Mouse (Mus musculus): ENCODE measurements around the gene Ap2b1.

The Ap2b1 gene

DNA sequence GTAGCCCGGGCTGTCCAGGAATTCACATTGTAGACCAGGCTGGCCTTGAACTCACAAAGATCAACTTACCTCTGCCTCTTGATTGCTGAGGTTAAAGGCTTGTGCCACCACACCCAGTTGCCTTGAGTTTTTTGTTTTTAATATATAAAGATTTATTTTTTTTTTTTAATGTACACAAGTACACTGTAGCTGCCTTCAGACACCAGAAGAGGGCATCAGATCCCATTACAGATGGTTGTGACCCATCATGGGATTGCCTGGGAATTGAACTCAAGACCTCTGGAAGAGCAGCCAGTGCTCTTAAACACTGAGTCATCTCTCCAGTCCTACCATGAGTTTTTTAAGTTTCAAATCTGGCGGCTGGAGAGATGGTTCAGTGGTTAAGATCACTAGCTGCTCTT is 2.6 kb downstream of the Ap2b1 start:
- peak; percentile 71 for DNase-seq (ENCODE audit: low read depth, low spot score)

DNA sequence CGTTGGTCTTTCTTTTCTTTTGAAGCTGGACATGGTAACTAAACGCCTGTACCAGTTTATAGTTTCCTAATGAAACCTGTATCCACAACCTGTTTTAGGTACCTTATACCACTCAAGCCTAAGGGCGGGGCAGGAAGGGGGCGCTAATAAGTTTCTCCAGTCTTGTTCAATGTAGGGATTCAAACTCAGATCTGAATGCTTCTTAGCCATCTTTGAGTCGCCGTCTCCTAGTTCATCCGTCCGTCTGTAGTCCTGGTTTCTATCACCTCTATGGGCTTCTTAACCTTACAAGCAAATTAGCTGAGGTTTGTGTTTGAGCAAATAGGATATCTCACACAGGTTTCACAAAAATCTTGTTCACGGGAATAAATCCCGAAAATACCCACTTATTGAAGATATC is 3.3 kb downstream of the Ap2b1 start:
- no peak for DNase-seq (ENCODE audit: low read depth, low spot score)

DNA sequence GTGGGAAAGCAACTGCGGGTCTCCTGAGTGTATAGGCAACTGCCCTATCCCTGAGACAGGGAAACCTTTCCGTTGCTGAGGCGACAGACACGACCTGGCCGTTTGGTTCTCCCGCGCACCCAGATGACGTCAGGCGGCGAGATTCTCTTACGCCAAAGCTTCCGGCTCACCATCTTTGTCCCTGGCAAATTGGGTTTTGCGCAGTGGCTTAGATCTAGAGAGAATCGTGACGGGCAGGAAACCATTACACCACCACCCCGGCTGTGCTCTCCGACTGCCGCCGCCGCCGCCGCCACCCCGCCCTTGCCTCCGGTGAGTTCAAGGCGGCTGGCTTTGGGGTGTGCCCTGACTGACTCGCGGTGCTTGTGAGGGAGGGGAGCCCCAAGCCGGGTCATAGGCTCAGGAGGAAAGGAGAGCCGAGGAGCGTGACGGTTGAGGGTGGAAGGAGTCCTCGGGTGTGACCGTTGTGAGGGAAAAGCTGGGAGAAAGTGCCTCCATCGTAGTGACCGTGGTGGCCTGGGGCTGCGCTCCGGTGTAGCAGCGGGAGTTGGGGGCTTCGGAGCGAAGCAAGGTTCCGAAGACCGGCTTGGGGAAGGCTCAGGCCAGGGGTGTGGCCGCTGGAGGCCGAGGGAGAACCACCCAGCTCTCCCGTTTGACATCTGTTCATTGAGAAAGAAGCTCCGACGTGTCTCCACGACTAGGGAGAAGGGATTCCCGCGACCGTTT is 3.9 kb downstream of the Ap2b1 start, which contains the start of gene Pex12:
TSS of gene Pex12 (minus strand) at position 61 of the 726 bp plus-strand sequence.
- peak; percentile 97 for DNase-seq (ENCODE audit: low read depth, low spot score)

- peak; percentile 29 for DNase-seq (ENCODE audit: low read depth, low spot score)
Observed at GRCm38 (mm10) chr11:83303751-83304150, 4.9 kb downstream of the Ap2b1 start.

DNA sequence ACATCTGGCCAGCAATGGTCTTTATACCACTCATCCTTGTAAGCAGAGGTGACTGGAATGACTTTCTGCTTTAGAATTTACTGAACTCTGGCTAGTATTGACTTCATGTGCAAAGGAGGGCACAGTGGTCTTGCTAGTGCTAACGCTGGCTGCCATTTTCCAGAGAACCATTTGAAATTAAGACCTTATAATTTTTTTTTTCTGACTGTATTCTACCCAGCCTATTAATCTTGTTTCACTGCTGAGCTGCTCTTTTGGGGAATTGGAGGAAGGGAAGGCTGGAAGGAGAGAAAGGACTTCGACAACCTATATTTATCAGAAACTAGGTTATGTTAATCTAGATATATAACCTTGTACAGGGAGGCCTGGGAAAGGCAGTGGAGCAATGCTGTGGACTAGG is 5.7 kb downstream of the Ap2b1 start:
- no peak for DNase-seq (ENCODE audit: low read depth, low spot score)

GRCm38 (mm10) chr11:83306700-83307253 is 8.0 kb downstream of the Ap2b1 start:
- DNase-seq (ENCODE audit: low read depth, low spot score), result no peak

GRCm38 (mm10) chr11:83312471-83312870 is 13.6 kb downstream of the Ap2b1 start:
- no peak for DNase-seq (ENCODE audit: low read depth, low spot score)

- no peak for DNase-seq (ENCODE audit: low read depth, low spot score)
Observed at GRCm38 (mm10) chr11:83319048-83319447, 20.2 kb downstream of the Ap2b1 start.

DNA sequence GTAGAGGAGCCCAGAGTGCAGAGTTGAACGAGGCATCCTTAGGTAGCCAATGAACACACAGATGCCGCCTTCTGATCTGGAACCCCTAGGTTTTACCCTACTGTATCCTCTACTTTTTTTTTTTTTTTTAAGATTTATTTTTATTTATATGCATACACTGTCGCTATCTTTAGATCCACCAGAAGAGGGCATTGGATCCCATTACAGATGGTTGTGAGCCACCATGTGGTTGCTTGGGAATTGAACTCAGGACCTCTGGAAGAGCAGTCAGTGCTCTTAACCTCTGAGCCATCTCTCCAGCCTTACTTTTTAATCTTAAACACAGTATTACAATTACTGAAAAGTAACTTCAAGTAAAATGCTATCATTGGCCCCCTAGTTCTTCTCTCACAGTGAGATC is 27.9 kb downstream of the Ap2b1 start:
- DNase-seq (ENCODE audit: low read depth, low spot score), result peak; percentile 31

DNA sequence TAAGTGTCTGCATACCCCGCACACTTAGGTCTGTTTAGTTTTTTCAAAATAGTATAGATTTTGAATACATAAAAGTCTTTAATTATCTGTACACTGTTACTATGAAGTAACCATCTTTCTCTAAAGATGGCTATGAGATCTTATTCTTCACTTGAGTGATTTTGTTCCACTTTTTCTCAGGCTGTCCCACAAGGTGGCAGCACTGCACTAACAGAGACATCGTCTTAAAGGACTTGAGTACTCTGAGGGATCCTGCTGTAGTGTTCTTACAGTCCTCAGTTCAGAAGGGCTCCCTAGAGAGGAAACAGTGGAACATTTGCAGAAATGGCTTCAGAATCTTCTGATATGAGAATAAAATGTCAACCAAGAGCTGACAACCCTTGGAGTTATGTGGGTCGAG is 28.6 kb downstream of the Ap2b1 start:
- peak; percentile 76 for DNase-seq (ENCODE audit: low read depth, low spot score)

DNA sequence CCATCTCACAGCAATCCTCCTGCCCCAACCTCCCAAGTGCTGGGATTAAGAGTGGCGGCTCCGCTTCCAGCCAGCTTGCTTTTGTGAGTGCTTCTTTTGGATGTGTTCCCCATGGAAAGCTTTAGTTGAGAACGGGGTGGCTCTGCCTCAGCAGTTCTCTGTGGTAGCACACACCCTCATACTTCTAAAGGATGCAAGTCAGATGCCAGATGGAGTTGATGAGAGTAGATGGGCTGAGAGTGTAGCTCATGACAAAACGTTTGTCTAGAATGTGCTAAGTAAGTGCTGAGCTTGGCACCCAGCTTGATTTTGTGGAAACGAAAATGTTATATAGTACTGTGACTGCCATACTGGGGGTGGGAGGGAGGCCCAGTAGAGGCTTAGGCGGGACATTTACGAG is 37.0 kb downstream of the Ap2b1 start:
- DNase-seq (ENCODE audit: low read depth, low spot score), result no peak

- no peak for DNase-seq (ENCODE audit: low read depth, low spot score)
Observed at GRCm38 (mm10) chr11:83339705-83340104, 40.9 kb downstream of the Ap2b1 start.

- DNase-seq (ENCODE audit: low read depth, low spot score), result no peak
Observed at GRCm38 (mm10) chr11:83341716-83342245, 43.0 kb downstream of the Ap2b1 start.

GRCm38 (mm10) chr11:83355428-83355827 is 56.6 kb downstream of the Ap2b1 start:
- no peak for DNase-seq (ENCODE audit: low read depth, low spot score)

DNA sequence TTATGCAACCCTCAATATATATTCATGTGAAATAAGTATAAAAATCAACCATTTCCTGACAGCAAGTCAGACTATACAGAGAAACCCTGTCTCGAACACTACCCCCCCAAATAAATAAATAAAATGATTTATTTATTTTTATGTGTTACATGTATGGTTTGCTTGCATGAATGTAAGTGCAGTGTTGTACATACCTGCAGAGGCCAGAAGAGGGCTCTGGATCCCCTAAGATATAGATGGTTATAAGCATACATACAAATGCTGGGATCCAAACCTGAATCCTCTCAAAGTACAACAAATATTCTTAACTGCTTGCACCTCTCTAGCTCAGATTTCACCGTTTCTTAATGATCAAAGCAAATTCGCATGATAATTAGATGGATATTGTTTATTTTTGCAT is 58.6 kb downstream of the Ap2b1 start:
- peak; percentile 63 for DNase-seq (ENCODE audit: low read depth, low spot score)

DNA sequence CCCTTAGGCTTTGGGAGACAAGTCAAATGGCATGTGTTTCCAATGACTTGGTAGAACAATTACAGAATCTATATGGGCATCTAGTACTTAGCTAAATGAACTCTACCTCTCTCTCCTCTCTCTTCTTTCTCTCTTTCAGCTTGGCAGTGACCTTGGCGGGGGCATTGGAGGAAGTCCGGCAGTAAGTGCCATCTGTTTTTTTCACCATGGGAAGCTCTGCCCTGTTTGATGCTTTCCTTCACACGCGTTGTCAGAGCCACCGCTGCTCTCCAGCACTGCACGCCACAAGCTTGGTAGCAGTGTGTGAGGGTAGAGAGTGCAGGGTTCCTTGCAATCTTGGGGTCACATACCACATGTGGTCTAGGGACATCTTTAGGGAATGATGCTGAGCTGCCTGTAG is 65.8 kb downstream of the Ap2b1 start:
- DNase-seq (ENCODE audit: low read depth, low spot score), result no peak

DNA sequence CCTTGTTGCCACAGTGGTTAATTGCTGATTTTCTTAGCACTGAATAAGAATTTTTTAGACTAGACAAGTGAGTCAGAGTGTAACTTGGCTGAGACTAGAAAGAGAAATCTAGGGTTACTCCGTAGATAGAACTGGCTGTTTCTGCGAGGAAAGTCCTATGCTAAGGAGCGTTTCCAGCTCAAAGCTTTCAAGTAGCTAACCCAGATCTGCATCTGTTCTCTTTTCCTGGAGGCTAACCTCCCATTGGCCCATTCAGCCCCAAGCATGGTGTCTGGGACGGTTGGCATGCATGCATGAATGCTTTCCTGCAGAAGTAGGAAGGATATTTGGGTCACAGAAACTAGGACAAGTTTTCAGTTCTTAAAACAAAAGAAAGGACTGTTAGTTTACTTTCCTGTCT is 72.4 kb downstream of the Ap2b1 start:
- DNase-seq (ENCODE audit: low read depth, low spot score), result no peak

GRCm38 (mm10) chr11:83379745-83380341 is 81.0 kb downstream of the Ap2b1 start:
- no peak for DNase-seq (ENCODE audit: low read depth, low spot score)

DNA sequence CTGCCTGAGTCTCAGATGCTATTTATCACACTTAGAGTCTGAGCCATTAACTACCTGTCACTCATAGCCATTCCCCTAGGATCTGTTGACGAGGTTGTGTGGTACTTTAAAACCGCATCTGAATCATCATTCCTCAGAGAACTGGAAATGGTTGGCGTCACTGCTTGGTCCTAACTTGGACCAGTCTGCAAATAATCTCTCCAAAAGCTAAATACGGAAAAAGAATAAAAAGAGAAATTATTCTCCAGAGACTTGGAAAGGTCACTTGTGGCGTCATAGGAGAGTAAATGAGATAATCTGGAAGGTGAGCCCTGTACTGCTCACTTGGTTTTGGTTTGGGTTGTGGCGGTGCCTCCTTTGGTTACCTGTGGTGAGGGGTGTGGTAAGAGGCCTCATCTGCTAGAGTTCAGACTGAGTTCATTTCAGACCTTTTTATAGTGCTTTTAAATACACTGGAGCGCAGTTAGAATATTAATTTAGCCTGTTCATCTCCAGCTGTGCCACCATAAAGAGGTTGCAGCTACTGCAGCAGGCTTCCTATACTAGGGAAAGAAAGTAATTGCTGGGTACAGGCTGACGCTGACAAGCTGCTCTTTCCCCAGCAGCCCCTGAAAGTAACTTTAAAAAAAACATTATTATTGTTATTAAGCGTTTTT is 84.2 kb downstream of the Ap2b1 start:
- peak; percentile 25 for DNase-seq (ENCODE audit: low read depth, low spot score)

DNA sequence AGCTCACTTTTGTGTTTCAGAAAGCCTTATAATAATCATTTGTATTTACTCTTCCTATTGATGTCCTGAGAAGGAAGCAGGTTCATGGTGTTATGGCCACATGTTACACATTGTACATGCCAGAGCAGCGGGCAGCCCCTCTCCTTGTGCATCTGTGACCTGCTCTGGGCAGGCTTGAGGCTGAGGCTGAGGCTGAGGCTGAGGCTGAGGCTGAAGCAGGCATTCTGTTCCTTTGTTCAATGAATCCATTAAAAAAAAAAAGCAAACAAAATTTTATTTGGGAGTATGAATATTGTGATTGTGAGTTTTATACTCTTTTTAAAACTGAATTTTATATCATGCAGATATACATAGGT is 84.7 kb downstream of the Ap2b1 start:
- DNase-seq (ENCODE audit: low read depth, low spot score), result no peak

DNA sequence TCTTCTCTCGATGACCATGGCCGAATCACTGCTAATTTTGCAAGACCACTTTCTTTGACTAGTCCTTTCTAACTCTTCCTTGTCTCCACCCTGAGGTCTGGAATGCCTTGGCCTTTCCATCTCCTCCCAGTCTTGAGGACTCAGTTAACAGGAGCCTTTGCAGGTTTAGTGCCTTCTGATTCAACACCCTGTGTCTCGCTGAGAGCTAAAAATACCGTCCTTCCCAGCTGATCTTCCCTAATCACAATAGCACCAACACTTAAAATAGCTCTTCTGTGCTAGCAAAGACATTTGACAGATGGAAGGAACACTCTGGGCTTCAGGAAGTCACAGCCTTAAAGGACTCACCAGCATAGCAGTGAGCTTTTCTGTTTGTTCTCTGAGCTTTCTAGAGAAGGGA is 94.2 kb downstream of the Ap2b1 start:
- no peak for DNase-seq (ENCODE audit: low read depth, low spot score)

DNA sequence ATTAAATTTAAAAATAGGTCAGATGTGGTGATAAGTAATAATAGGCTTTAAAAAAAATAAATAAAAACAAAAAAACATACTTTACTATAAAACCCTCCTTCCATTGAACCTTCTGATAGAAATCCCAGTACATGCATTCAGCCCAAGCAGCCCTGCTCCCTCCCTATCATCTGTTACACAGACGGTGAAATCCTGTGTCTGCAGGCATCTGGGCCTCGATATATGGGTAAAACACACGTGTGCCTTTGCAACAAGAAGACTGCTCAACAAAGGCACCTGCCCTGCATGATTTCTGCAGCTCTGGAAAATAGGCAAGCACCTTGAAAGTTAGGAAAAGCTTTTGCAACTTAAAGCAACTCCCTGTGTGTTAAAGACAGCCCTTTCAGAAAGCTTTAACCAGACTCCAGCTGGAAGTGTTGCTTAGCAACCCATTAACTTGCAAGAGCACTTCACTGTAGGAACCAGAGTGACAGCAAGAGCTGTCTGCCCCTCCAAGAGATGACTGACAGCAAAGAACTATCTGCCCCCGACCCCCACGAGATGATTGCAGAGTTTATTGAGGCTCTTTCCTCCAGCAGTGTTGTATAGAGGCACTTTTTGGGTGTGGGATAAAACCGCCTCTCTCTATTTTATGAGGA is 96.1 kb downstream of the Ap2b1 start:
- no peak for DNase-seq (ENCODE audit: low read depth, low spot score)

Data from 3T3-L1 (cell line).